Mouse (Mus musculus) megakaryocyte, embryonic 14.5 days (primary cell): ENCODE measurements around the gene Ilf2. TPM values are rescaled to one million over a fixed set of nuclear protein-coding genes. Genes with fewer than 3 reads are reported as not detected.
A peak's percentile ranks its signal among the peaks of the same experiment; 100 is the strongest.

Source experiments
- H3K27me3 ChIP-seq: replicated peaks from 2 replicates; pipeline ENCODE3; 2012; ENCODE audit warnings: inconsistent platforms
- H3K36me3 ChIP-seq: replicated peaks from 2 replicates; pipeline ENCODE3; 2012; ENCODE audit warnings: low read length, inconsistent platforms, mixed read lengths
- H3K4me1 ChIP-seq: 2 replicates; pipeline ENCODE4 v1.6.1; 2012; ENCODE audit warnings: inconsistent platforms
- H3K4me3 ChIP-seq: replicated peaks from 2 replicates; pipeline ENCODE3; 2012; ENCODE audit warnings: moderate library complexity, mild to moderate bottlenecking, inconsistent platforms
- H3K9me3 ChIP-seq: 2 replicates; pipeline ENCODE4 v1.6.1; 2012; ENCODE audit warnings: inconsistent platforms
- FLI1 ChIP-seq: IDR thresholded peaks from 2 replicates; pipeline ENCODE4 v1.6.1; 2012; ENCODE audit warnings: low read length, inconsistent platforms, mixed read lengths
- GATA1 ChIP-seq: IDR thresholded peaks from 3 replicates; pipeline ENCODE4 v1.6.1; 2012; ENCODE audit warnings: mixed read lengths, low read length, inconsistent platforms, borderline replicate concordance
- polyA plus RNA-seq: library from polyadenylated mRNA; stranded (reverse); fragments of >175 nt; gene quantifications from 2 replicates; pipeline ENCODE4 v1.2.3, GENCODE M21; 2012; ENCODE audit warnings: low replicate concordance; ENCODE audit not compliant: insufficient read depth

Ilf2 gene
- polyA plus RNA-seq, 1 experiment: 10.5 TPM

GRCm38 (mm10) chr3:90505216-90505615 lies 29.3 kb downstream of the Ilf2 start:
- Histone ChIP-seq H3K27me3 (no peaks in the 10 kb centered on the region), H3K4me3 (no peak overlapping the region), H3K9me3 (no peaks in the 10 kb centered on the region), H3K36me3 (peaks cover 75% of the 10 kb centered on the region), H3K4me1 (peaks cover 43% of the 10 kb centered on the region)
- TF ChIP-seq GATA1 (no peak), FLI1 (no peak)

GRCm38 (mm10) chr3:90506362-90506761 lies 30.4 kb downstream of the Ilf2 start:
- Histone ChIP-seq H3K36me3 (peaks cover 72% of the 10 kb centered on the region), H3K4me3 (no peak overlapping the region), H3K9me3 (no peaks in the 10 kb centered on the region), H3K27me3 (no peaks in the 10 kb centered on the region), H3K4me1 (peaks cover 49% of the 10 kb centered on the region)
- TF ChIP-seq GATA1 (no peak), FLI1 (no peak)

- TF ChIP-seq FLI1 (no peak), GATA1 (no peak)
- no peaks in the 10 kb centered on the region for H3K9me3 ChIP-seq
- H3K27me3 ChIP-seq: no peaks in the 10 kb centered on the region
- peak overlapping the region; percentile 98 for H3K4me3 ChIP-seq
- H3K4me1 ChIP-seq: peaks cover 64% of the 10 kb centered on the region
- peaks cover 61% of the 10 kb centered on the region for H3K36me3 ChIP-seq
Measured at GRCm38 (mm10) chr3:90508287-90508949, 32.5 kb downstream of the Ilf2 start.

DNA sequence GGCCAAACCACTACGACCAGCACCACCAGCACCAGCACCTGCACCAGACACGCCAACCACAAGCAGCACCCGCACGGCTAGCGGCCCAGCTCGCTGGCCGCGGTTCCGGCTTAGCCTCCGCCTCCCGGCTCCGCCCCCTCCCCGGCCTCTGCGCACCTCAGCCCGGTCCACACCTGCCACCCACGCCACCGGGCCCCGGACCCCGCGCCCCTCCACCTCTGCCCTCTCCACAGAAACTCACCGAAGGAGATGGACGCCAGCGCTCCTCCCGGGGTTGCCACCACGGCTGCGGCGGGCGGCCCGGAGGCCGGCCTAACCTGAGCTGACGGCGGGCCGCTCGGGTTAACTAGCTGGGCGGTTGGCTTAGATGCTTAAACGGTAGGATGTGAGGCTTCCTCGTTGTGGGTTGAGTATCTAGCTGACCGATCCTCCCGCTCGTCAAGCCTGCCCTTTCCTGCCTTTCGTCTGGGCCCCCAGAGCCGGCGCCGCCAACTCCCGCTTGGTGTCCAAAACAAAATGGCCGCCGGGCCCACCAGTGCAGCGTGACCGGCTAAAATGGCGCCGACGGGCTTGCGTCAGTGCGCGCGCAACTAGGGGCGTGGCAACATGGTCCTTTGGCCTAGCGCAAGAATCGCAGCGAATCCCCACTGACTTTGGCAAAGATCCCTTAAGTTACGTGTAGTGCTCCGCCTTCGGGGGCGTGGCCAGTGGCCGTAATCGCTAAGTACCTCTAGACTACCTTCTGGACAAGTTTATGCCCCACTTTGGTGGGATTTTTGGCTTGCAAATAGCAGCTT lies 33.2 kb downstream of the Ilf2 start, which contains the start of gene Chtop:
Gene Chtop (minus strand): TSS at position 549 of the 797 bp plus-strand sequence.
- Histone ChIP-seq H3K4me1 (peaks cover 66% of the 10 kb centered on the region), H3K27me3 (no peaks in the 10 kb centered on the region), H3K4me3 (peak within 1 kb of the TSS; percentile 98), H3K36me3 (peaks cover 54% of the 10 kb centered on the region), H3K9me3 (no peaks in the 10 kb centered on the region)
- TF ChIP-seq GATA1 (no peak), FLI1 (no peak)

DNA sequence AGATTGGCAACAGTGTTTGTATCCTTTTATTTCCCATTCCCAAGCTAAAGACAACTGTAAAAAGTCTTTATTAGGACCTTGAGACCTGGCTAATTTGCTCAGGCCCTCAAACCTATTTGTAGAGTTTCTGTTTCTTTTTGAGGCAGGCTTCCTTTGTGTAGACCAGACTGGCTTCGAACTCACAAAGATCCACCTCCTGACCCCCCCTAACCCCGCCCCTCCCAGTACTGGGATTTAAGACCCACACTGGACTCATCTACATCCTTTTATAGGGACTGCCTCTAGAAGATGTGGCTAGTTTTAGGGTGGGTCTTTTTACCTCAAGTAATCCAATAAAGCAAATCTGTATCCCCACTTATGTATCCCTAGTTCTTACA lies 33.8 kb downstream of the Ilf2 start:
- no peaks in the 10 kb centered on the region for H3K9me3 ChIP-seq
- H3K27me3 ChIP-seq: no peaks in the 10 kb centered on the region
- H3K4me1 ChIP-seq: peaks cover 64% of the 10 kb centered on the region
- H3K4me3 ChIP-seq: peak overlapping the region; percentile 98
- no peak for TF ChIP-seq FLI1
- no peak for TF ChIP-seq GATA1
- peaks cover 48% of the 10 kb centered on the region for H3K36me3 ChIP-seq

GRCm38 (mm10) chr3:90512276-90512675 lies 36.4 kb downstream of the Ilf2 start:
- Histone ChIP-seq H3K4me1 (peaks cover 68% of the 10 kb centered on the region), H3K4me3 (no peak overlapping the region), H3K9me3 (no peaks in the 10 kb centered on the region), H3K27me3 (no peaks in the 10 kb centered on the region), H3K36me3 (peaks cover 34% of the 10 kb centered on the region)
- TF ChIP-seq GATA1 (no peak), FLI1 (no peak)

DNA sequence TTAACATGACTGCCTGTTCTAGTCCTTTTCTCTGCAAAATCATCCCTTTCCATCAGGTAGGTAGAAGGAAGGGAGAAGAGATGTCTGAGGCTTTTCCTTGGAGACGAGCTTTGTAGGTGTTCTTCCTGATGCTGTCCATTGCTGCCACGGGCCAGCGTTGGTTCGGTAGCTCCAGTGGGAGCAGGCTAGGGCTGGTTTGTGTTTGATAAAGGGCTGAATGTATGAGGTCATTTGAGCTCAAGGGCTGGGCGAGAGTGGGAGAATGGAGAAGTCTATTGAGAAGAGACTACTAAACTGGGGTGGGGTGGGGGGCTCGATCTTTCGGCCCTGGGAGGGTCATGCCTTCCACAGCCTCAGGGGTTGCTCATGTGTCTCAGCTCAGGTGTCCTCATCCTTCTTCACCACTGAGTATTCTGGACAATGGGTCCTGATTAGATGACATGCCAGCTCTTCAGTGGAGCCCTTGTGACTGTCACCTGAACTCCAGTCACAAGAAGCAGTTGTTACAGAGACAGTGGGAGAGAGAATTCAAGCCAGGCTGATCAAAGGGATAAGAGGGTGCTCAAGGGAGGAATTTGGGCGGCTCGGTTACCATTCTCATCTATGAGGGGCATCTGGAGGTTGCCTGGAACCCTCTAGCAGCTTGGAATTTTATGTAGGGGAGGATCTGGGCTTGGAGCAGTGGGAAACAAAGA lies 37.2 kb downstream of the Ilf2 start:
- Histone ChIP-seq H3K36me3 (peaks cover 38% of the 10 kb centered on the region), H3K9me3 (no peaks in the 10 kb centered on the region), H3K27me3 (no peaks in the 10 kb centered on the region), H3K4me3 (peak overlapping the region; percentile 97), H3K4me1 (peaks cover 68% of the 10 kb centered on the region)
- no peak for TF ChIP-seq FLI1
- TF ChIP-seq GATA1: no peak

GRCm38 (mm10) chr3:90513796-90514590 lies 38.1 kb downstream of the Ilf2 start, which contains the start of the genes S100a1 and S100a13:
TSS of gene S100a1 (minus strand) at chr3:90514392.
TSS of gene S100a13 (plus strand) at chr3:90514435.
- TF ChIP-seq FLI1: no peak
- TF ChIP-seq GATA1: no peak
- Histone ChIP-seq H3K27me3 (no peaks in the 10 kb centered on the region), H3K9me3 (no peaks in the 10 kb centered on the region), H3K4me1 (peaks cover 67% of the 10 kb centered on the region), H3K36me3 (peaks cover 43% of the 10 kb centered on the region), H3K4me3 (peak within 1 kb of the TSS; percentile 97)

GRCm38 (mm10) chr3:90514691-90515090 lies 38.8 kb downstream of the Ilf2 start:
- TF ChIP-seq FLI1 (no peak), GATA1 (no peak)
- peaks cover 47% of the 10 kb centered on the region for H3K36me3 ChIP-seq
- peaks cover 67% of the 10 kb centered on the region for H3K4me1 ChIP-seq
- no peaks in the 10 kb centered on the region for H3K9me3 ChIP-seq
- H3K27me3 ChIP-seq: no peaks in the 10 kb centered on the region
- H3K4me3 ChIP-seq: peak overlapping the region; percentile 97
